Mouse (Mus musculus): ENCODE results near the gene Ncstn. TPM values are rescaled to one million over a fixed set of nuclear protein-coding genes. Genes with fewer than 3 reads are reported as not detected.

Gene Ncstn
- polyA plus RNA-seq, 1 experiment from 2014 or later: 92.1 TPM

GRCm38 (mm10) chr1:172107777-172108477, 25.3 kb upstream of the Ncstn start:
- no peaks in the 10 kb centered on the region for H3K27me3 ChIP-seq (replicated peaks; ENCODE audit: low read depth, poor library complexity, severe bottlenecking)
- 81% methylated on average over 10 of the region's 10 CpGs for WGBS
- peaks cover 100% of the 10 kb centered on the region for H3K36me3 ChIP-seq (replicated peaks)
- no peak overlapping the region for H3K4me3 ChIP-seq
- no peak overlapping the region for H3K27ac ChIP-seq (replicated peaks)
- H3K4me1 ChIP-seq: no peaks in the 10 kb centered on the region
- no peak for DNase-seq (ENCODE audit: low spot score)
- H3K9me3 ChIP-seq: no peaks in the 10 kb centered on the region

GRCm38 (mm10) chr1:172105101-172105500, 22.5 kb upstream of the Ncstn start:
- Histone ChIP-seq H3K36me3 (replicated peaks) (peaks cover 98% of the 10 kb centered on the region), H3K27me3 (replicated peaks; ENCODE audit: low read depth, poor library complexity, severe bottlenecking) (no peaks in the 10 kb centered on the region), H3K4me1 (no peaks in the 10 kb centered on the region), H3K27ac (replicated peaks) (no peak overlapping the region), H3K9me3 (no peaks in the 10 kb centered on the region), H3K4me3 (no peak overlapping the region)
- 88% methylated on average over 11 of the region's 11 CpGs for WGBS
- DNase-seq (ENCODE audit: low spot score): no peak

- no peaks in the 10 kb centered on the region for H3K9me3 ChIP-seq
- no peak for DNase-seq (ENCODE audit: low spot score)
- H3K27ac ChIP-seq (replicated peaks): no peak overlapping the region
- H3K4me1 ChIP-seq: no peaks in the 10 kb centered on the region
- H3K27me3 ChIP-seq (replicated peaks; ENCODE audit: low read depth, poor library complexity, severe bottlenecking): no peaks in the 10 kb centered on the region
- H3K36me3 ChIP-seq (replicated peaks): peaks cover 98% of the 10 kb centered on the region
- WGBS: 93% methylated on average over 4 of the region's 4 CpGs
- no peak overlapping the region for H3K4me3 ChIP-seq
Measured at GRCm38 (mm10) chr1:172103619-172104018, 21.0 kb upstream of the Ncstn start.

DNA sequence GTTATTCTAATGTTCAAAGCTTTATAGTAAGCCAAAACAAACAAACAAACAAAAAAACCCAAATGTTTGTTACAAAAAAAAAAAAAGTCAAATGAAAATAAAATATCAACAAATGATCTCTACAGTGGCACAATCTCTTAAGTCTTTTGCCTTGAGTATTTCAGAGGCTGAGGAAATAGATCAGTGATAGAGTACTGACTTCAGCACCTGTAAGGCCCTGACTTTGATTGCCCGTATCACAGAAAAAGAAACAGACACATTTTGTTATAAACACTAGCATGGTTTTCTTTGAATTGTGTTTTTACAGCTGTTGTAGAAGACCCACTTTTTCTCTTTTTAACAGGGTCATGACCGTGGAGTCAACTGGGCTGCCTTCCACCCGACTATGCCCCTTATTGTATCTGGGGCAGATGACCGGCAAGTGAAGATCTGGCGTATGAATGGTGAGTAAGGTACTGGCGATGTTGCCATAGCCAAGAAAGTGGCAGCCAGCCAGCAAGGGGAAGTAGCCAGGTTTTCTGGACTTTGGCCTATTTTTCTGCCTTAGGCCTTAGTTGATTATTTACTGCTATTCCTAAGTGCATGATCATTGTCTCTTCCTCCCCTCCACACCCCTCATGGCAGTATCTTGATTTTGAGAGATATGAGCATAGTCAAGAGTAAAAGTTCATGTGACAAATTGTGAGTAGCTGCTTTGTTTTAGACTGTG, 16.9 kb upstream of the Ncstn start:
- Histone ChIP-seq H3K9me3 (no peaks in the 10 kb centered on the region), H3K4me1 (no peaks in the 10 kb centered on the region), H3K36me3 (replicated peaks) (peaks cover 97% of the 10 kb centered on the region), H3K27me3 (replicated peaks; ENCODE audit: low read depth, poor library complexity, severe bottlenecking) (no peaks in the 10 kb centered on the region), H3K4me3 (no peak overlapping the region), H3K27ac (replicated peaks) (no peak overlapping the region)
- WGBS: 89% methylated on average over 6 of the region's 6 CpGs
- DNase-seq (ENCODE audit: low spot score): no peak

DNA sequence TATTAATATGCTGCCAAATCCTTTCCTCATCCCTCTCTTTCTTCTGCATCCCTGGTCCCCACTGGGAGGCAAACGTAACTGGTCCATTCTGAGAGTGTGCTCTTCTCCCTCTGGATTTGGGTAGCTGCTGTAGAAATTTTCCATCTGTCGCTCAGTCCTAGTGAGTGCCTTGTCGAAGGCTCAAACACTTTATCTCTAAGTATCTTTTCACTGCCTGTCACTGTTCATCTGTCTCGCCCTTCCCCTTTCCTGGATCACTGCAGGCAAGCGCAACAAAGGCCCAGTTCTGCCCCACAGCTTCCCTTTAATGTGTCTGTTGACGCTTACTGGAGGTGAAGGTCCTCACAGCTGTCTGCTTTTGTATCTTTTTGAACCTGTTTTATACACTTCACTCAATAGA, 12.6 kb upstream of the Ncstn start:
- WGBS: 77% methylated on average over 6 of the region's 6 CpGs
- Histone ChIP-seq H3K27ac (replicated peaks) (no peak overlapping the region), H3K9me3 (no peaks in the 10 kb centered on the region), H3K36me3 (replicated peaks) (peaks cover 97% of the 10 kb centered on the region), H3K4me3 (no peak overlapping the region), H3K27me3 (replicated peaks; ENCODE audit: low read depth, poor library complexity, severe bottlenecking) (no peaks in the 10 kb centered on the region), H3K4me1 (no peaks in the 10 kb centered on the region)
- no peak for DNase-seq (ENCODE audit: low spot score)

DNA sequence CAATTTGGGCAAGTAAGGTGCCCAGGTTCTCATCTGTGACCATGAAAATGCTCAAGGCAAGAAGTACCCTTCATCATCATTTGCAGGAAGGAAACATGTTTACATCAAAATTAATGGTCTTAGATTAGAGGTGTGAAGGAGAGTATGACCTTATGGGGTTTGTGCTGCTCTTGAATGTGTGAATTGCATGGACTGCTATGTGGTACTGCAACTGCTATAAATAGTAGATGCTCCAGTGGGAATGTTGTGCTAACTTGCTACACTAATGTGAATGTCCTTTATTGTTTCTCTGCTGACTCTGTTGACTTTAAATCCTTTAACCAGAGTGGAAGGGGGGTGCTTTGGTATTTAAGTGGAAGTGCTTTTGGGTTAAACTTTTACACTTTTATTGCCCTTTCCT, 11.7 kb upstream of the Ncstn start:
- Histone ChIP-seq H3K27me3 (replicated peaks; ENCODE audit: low read depth, poor library complexity, severe bottlenecking) (no peaks in the 10 kb centered on the region), H3K36me3 (replicated peaks) (peaks cover 98% of the 10 kb centered on the region), H3K4me1 (no peaks in the 10 kb centered on the region), H3K9me3 (no peaks in the 10 kb centered on the region), H3K27ac (replicated peaks) (no peak overlapping the region), H3K4me3 (no peak overlapping the region)
- DNase-seq (ENCODE audit: low spot score): no peak

DNA sequence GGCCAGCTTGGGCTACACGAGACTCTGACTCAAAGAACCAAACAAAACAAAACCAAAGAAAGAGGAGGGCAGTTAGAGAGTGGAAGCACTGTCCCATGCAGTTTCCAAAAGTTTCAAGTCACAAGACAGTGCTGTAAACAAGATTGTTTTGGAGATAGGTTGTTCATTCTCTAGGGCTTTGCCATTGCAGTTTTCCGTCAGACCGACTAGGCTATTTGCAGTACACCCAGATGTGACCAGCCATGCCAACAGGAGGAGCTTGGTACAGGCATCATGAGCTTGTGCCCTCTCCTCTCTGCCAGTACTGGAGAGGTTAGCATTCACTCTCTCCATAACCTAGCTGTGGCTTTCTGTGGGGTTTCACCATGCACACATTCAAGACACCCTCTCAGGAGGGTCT, 10.9 kb upstream of the Ncstn start:
- DNase-seq (ENCODE audit: low spot score): no peak
- Histone ChIP-seq H3K4me1 (no peaks in the 10 kb centered on the region), H3K27ac (replicated peaks) (no peak overlapping the region), H3K9me3 (no peaks in the 10 kb centered on the region), H3K27me3 (replicated peaks; ENCODE audit: low read depth, poor library complexity, severe bottlenecking) (no peaks in the 10 kb centered on the region), H3K36me3 (replicated peaks) (peaks cover 98% of the 10 kb centered on the region), H3K4me3 (no peak overlapping the region)
- WGBS: 84% methylated on average over 3 of the region's 3 CpGs

DNA sequence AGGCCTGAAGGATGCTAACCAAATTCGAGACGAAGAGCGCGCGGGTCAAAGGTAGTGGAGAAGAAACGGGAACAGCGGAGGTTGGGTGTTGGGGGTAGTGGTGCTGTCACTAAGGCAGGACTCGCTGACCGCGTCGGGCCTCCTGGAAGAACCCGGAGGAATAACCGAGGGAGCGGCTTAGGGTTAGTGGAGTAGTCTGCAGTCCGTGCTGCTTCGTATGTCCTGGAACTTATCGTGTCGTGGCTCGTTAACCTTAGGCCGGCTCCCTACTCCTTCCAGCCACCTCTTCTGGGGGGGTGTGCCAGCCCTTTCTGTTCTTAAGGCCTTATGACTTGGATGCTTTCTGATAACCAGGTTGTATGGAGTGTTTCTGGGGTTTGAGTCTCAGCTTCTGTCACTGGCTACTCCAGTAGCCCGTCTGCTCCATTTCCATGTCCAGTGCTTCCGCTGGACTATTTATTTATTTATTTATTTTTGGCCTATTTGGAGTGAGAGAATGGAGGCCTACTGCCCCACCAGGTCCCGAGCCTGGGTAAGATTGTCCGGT, 377 bp upstream of the Ncstn start:
- Histone ChIP-seq H3K4me3 (peak overlapping the region; percentile 81), H3K27ac (replicated peaks) (peak overlapping the region; percentile 88), H3K9me3 (no peaks in the 10 kb centered on the region), H3K36me3 (replicated peaks) (peaks cover 38% of the 10 kb centered on the region), H3K27me3 (replicated peaks; ENCODE audit: low read depth, poor library complexity, severe bottlenecking) (no peaks in the 10 kb centered on the region), H3K4me1 (peaks cover 24% of the 10 kb centered on the region)
- no peak for DNase-seq (ENCODE audit: low spot score)
- WGBS: 3% methylated on average over 24 of the region's 24 CpGs

GRCm38 (mm10) chr1:172077981-172078380, 4.6 kb downstream of the Ncstn start:
- H3K4me1 ChIP-seq: peaks cover 6% of the 10 kb centered on the region
- no peak overlapping the region for H3K4me3 ChIP-seq
- H3K27ac ChIP-seq (replicated peaks): no peak overlapping the region
- no peaks in the 10 kb centered on the region for H3K9me3 ChIP-seq
- 73% methylated on average over 5 of the region's 5 CpGs for WGBS
- no peaks in the 10 kb centered on the region for H3K27me3 ChIP-seq (replicated peaks; ENCODE audit: low read depth, poor library complexity, severe bottlenecking)
- DNase-seq (ENCODE audit: low spot score): no peak
- H3K36me3 ChIP-seq (replicated peaks): peaks cover 80% of the 10 kb centered on the region

GRCm38 (mm10) chr1:172072604-172073003, 10.0 kb downstream of the Ncstn start:
- no peak overlapping the region for H3K27ac ChIP-seq (replicated peaks)
- no peak for DNase-seq (ENCODE audit: low spot score)
- no peaks in the 10 kb centered on the region for H3K9me3 ChIP-seq
- 94% methylated on average over 7 of the region's 7 CpGs for WGBS
- peaks cover 100% of the 10 kb centered on the region for H3K36me3 ChIP-seq (replicated peaks)
- no peaks in the 10 kb centered on the region for H3K4me1 ChIP-seq
- H3K27me3 ChIP-seq (replicated peaks; ENCODE audit: low read depth, poor library complexity, severe bottlenecking): no peaks in the 10 kb centered on the region
- H3K4me3 ChIP-seq: no peak overlapping the region

DNA sequence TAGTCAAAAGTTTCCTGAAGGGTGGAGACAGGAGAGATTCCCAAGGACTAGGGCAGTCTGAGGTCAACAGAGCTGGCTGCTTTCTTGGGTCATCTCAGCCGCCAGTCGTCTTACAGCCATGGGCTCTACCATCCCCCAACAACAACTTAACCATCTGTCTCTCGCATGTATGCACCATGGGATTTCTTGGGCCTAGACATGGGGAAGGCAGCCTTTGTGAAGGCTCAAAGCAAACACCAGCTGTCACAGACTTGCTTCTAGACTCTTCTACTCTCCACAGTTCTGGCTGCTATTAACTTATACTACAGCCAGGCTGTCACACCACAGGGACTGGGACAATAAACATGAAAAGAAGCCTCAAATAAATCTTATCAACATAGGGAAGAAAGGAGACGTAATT, 11.0 kb downstream of the Ncstn start:
- Histone ChIP-seq H3K4me3 (no peak overlapping the region), H3K27ac (replicated peaks) (no peak overlapping the region), H3K9me3 (no peaks in the 10 kb centered on the region), H3K27me3 (replicated peaks; ENCODE audit: low read depth, poor library complexity, severe bottlenecking) (no peaks in the 10 kb centered on the region), H3K4me1 (no peaks in the 10 kb centered on the region), H3K36me3 (replicated peaks) (peaks cover 100% of the 10 kb centered on the region)
- WGBS: 70% methylated on average over 4 of the region's 4 CpGs
- DNase-seq (ENCODE audit: low spot score): no peak

- H3K27ac ChIP-seq (replicated peaks): no peak overlapping the region
- H3K36me3 ChIP-seq (replicated peaks): peaks cover 100% of the 10 kb centered on the region
- no peak for DNase-seq (ENCODE audit: low spot score)
- WGBS: 66% methylated on average over 6 of the region's 6 CpGs
- H3K4me1 ChIP-seq: no peaks in the 10 kb centered on the region
- H3K27me3 ChIP-seq (replicated peaks; ENCODE audit: low read depth, poor library complexity, severe bottlenecking): no peaks in the 10 kb centered on the region
- H3K9me3 ChIP-seq: no peaks in the 10 kb centered on the region
- no peak overlapping the region for H3K4me3 ChIP-seq
Measured at GRCm38 (mm10) chr1:172070227-172070626, 12.4 kb downstream of the Ncstn start.

- no peak for DNase-seq (ENCODE audit: low spot score)
- no peak overlapping the region; the same call in 1 of the 2 replicates for H3K27ac ChIP-seq (replicated peaks)
Measured at GRCm38 (mm10) chr1:172064613-172065141, 17.9 kb downstream of the Ncstn start.

More at GRCm38 (mm10) chr1:172064613-172065141, 17.9 kb downstream of the Ncstn start:
- 71% methylated on average over 13 of the region's 13 CpGs for WGBS
- no peaks in the 10 kb centered on the region for H3K27me3 ChIP-seq (replicated peaks; ENCODE audit: low read depth, poor library complexity, severe bottlenecking)
- peaks cover 18% of the 10 kb centered on the region for H3K4me1 ChIP-seq
- H3K4me3 ChIP-seq: no peak overlapping the region
- peaks cover 60% of the 10 kb centered on the region for H3K36me3 ChIP-seq (replicated peaks)
- H3K9me3 ChIP-seq: no peaks in the 10 kb centered on the region

Data from embryonic facial prominence, embryonic 10.5 days (tissue).